Mouse (Mus musculus): ENCODE data around the gene Zswim5. TPM values are rescaled to one million over a fixed set of nuclear protein-coding genes. Genes with fewer than 3 reads are reported as not detected.

The Zswim5 gene
- polyA plus RNA-seq, 1 experiment from 2014 or later = 0.43 TPM

DNA sequence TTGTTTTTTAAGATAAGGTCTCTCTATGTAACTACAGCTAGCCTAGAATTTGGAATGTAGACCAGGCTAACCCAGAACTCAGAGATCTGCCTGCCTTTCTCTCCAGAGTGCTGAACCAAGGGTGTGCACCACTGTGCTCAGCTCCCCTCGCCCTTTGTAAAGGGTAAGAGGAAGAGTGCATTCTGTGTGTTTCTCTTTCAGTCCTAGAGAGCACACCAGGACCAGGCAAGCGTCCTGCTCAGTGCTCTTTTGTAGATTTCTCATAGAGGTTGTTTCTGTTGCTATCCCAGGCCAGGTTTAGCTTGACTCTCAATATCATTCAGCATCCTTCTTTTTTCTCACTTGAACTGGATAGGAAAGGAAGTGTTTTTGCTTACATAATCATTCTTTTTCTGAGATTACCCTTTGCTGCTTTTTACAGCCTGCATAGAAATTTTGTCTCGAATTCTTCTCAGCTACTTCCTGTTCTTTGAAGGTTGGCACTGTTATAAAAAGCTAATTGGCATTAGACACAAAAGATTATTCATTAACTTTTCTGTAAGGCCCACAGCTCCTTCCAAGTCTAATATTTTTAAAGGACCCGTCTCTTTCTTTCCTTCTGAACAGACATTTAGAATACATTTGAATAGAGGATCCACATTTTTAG, 51.0 kb downstream of the Zswim5 start:
- H3K4me1 ChIP-seq = no peaks in the 10 kb centered on the region
- no peaks in the 10 kb centered on the region for H3K27me3 ChIP-seq (replicated peaks)
- ATAC-seq (ENCODE audit: extremely low read depth, insufficient number of reproducible peaks, low FRiP score, low TSS enrichment) = no peak
- no peaks in the 10 kb centered on the region for H3K9me3 ChIP-seq
- H3K4me3 ChIP-seq = no peak overlapping the region
- no peak overlapping the region for H3K27ac ChIP-seq (replicated peaks)
- no peaks in the 10 kb centered on the region for H3K36me3 ChIP-seq
- 55% methylated on average over 4 of the region's 4 CpGs for WGBS
- no peak overlapping the region for H3K4me2 ChIP-seq
- no peak overlapping the region for H3K9ac ChIP-seq

DNA sequence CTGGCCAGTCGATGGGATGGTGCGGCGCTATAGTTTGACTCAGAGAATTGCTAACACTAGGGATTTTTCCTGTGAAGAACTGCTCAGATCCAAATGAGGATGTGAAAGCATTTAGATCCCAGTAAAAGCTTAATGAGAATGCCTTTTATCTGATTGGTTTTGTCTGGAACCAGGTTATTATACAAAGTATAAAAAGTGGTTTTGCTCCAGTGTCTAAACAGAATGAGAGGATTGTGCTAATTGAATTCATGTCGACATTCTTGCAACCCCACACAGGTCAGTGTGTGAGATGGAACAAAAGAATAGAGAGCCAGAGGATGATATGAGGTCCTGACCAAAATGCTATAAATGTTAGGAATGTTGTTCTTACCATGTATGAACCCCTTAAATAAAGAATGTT, 62.4 kb downstream of the Zswim5 start:
- no peaks in the 10 kb centered on the region for H3K27me3 ChIP-seq (replicated peaks)
- H3K9ac ChIP-seq = no peak overlapping the region
- ATAC-seq (ENCODE audit: extremely low read depth, insufficient number of reproducible peaks, low FRiP score, low TSS enrichment) = no peak
- 81% methylated on average over 4 of the region's 4 CpGs for WGBS
- no peaks in the 10 kb centered on the region for H3K4me1 ChIP-seq
- H3K9me3 ChIP-seq = no peaks in the 10 kb centered on the region
- H3K36me3 ChIP-seq = no peaks in the 10 kb centered on the region
- H3K27ac ChIP-seq (replicated peaks) = no peak overlapping the region
- H3K4me3 ChIP-seq = no peak overlapping the region
- no peak overlapping the region for H3K4me2 ChIP-seq

DNA sequence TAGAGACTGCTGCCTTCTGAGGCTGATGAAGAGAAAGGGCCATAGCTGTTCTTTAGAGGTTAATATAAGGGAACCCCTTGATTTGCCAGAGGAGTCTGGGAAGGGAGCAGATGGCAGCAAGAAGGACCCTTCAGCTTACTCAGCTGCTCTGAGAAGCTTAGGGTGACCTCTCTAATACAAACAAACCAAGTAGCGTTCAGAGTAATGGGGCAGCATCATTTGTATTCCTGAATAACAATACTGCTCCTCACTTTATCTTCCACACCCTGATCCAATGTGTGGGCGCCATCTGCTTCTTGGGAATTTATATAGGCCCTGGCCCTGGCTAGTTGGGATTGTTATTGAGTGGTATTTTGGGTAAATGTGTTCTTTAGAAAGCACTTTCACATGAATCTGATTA, 65.5 kb downstream of the Zswim5 start:
- no peaks in the 10 kb centered on the region for H3K9me3 ChIP-seq
- no peak overlapping the region for H3K27ac ChIP-seq (replicated peaks)
- H3K4me3 ChIP-seq = no peak overlapping the region
- WGBS = 55% methylated on average over 2 of the region's 2 CpGs
- H3K4me1 ChIP-seq = no peaks in the 10 kb centered on the region
- H3K36me3 ChIP-seq = no peaks in the 10 kb centered on the region
- H3K9ac ChIP-seq = no peak overlapping the region
- H3K4me2 ChIP-seq = no peak overlapping the region
- H3K27me3 ChIP-seq (replicated peaks) = no peaks in the 10 kb centered on the region
- no peak for ATAC-seq (ENCODE audit: extremely low read depth, insufficient number of reproducible peaks, low FRiP score, low TSS enrichment)

DNA sequence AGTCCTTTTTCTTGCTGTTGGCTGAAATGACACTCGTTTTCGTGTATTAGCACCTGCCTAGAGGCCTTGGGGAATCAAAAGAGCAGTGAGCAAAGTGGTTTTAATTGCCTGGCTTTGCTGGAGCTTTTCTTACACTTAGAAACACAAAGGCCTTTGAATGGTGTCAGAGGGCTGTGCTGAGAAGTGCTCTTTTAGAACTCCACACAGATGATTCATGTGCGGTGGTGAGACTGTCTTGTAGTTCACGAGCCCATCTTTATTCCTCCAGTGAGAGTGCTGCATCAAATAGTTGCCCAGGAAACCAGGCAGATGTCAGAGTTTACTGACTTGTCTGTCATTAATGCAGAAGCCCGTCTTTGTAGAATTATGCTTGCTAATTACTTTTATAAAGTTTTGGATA, 66.9 kb downstream of the Zswim5 start:
- WGBS = 61% methylated on average over 5 of the region's 5 CpGs
- no peaks in the 10 kb centered on the region for H3K9me3 ChIP-seq
- no peak overlapping the region for H3K9ac ChIP-seq
- H3K27me3 ChIP-seq (replicated peaks) = no peaks in the 10 kb centered on the region
- no peak overlapping the region for H3K4me3 ChIP-seq
- H3K4me1 ChIP-seq = no peaks in the 10 kb centered on the region
- ATAC-seq (ENCODE audit: extremely low read depth, insufficient number of reproducible peaks, low FRiP score, low TSS enrichment) = no peak
- no peak overlapping the region for H3K4me2 ChIP-seq
- H3K27ac ChIP-seq (replicated peaks) = no peak overlapping the region
- H3K36me3 ChIP-seq = no peaks in the 10 kb centered on the region

DNA sequence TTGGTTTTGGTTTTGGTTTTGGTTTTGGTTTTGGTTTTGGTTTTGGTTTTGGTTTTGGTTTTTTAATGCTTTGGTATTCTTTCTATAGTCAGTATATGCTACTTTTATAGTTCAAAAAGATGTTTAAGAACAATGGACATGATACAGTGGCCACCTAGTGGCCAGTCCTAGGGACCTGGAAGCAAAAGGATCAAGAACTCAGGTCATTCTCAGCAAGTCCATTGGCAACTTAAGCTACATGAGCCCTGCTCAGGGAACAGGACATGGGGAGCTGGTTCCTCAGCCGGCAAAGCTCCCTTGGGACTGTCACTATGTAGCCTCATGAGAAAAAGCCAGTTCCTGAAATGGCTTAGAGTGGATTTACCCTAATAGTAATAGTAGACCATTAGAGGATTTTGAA, 74.5 kb downstream of the Zswim5 start:
- no peaks in the 10 kb centered on the region for H3K36me3 ChIP-seq
- no peak overlapping the region for H3K4me3 ChIP-seq
- no peaks in the 10 kb centered on the region for H3K4me1 ChIP-seq
- H3K9me3 ChIP-seq = no peaks in the 10 kb centered on the region
- H3K4me2 ChIP-seq = no peak overlapping the region
- ATAC-seq (ENCODE audit: extremely low read depth, insufficient number of reproducible peaks, low FRiP score, low TSS enrichment) = no peak
- 19% methylated on average over 1 of the region's 1 CpGs for WGBS
- no peak overlapping the region for H3K9ac ChIP-seq
- H3K27me3 ChIP-seq (replicated peaks) = no peaks in the 10 kb centered on the region
- no peak overlapping the region for H3K27ac ChIP-seq (replicated peaks)

DNA sequence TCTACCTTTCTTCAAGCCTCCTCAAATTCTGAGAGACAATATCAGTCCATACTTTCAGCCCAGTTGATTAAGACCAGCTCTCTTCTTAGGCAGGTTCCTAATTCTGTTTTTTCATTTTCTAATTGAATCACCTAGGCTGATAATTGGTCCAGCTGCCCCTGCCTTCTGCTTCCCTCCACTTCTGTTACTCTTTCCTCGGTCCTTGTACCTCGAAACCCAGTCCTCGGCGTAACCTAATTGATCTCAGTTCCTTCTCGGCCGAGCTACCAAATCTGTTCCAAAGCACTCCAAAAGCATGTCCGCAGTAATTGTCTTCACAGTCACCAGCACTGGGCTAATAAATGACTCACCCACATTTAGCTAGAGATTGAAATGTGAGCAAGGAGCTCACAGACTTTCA, 77.8 kb downstream of the Zswim5 start:
- no peak overlapping the region for H3K4me3 ChIP-seq
- WGBS = 80% methylated on average over 7 of the region's 7 CpGs
- H3K4me2 ChIP-seq = no peak overlapping the region
- no peaks in the 10 kb centered on the region for H3K9me3 ChIP-seq
- no peak overlapping the region for H3K27ac ChIP-seq (replicated peaks)
- no peak overlapping the region for H3K9ac ChIP-seq
- H3K27me3 ChIP-seq (replicated peaks) = no peaks in the 10 kb centered on the region
- no peaks in the 10 kb centered on the region for H3K4me1 ChIP-seq
- no peak for ATAC-seq (ENCODE audit: extremely low read depth, insufficient number of reproducible peaks, low FRiP score, low TSS enrichment)
- no peaks in the 10 kb centered on the region for H3K36me3 ChIP-seq

DNA sequence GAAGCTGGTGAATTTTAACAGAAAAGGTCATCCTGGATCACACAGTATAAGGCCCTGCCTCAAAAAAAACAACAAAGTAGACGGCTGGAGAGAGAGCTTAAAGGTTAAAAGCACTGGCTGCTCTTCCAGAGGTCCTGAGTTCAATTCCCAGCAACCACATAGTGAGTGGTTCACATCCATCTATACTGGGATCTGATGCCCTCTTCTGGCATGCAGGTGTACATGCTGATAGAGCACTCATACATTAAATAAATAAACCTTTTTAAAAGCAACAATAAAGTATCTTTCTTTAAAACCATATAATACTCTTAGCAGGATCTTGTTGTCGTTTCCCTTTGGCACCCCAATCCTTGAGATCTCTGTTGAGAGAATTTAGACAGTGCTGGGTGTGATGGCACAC, 99.3 kb downstream of the Zswim5 start:
- H3K4me2 ChIP-seq = no peak overlapping the region
- no peak overlapping the region for H3K9ac ChIP-seq
- ATAC-seq (ENCODE audit: extremely low read depth, insufficient number of reproducible peaks, low FRiP score, low TSS enrichment) = no peak
- H3K36me3 ChIP-seq = no peaks in the 10 kb centered on the region
- H3K27ac ChIP-seq (replicated peaks) = no peak overlapping the region
- no peak overlapping the region for H3K4me3 ChIP-seq
- no peaks in the 10 kb centered on the region for H3K4me1 ChIP-seq
- no peaks in the 10 kb centered on the region for H3K9me3 ChIP-seq
- H3K27me3 ChIP-seq (replicated peaks) = no peaks in the 10 kb centered on the region
- 59% methylated on average over 2 of the region's 2 CpGs for WGBS

DNA sequence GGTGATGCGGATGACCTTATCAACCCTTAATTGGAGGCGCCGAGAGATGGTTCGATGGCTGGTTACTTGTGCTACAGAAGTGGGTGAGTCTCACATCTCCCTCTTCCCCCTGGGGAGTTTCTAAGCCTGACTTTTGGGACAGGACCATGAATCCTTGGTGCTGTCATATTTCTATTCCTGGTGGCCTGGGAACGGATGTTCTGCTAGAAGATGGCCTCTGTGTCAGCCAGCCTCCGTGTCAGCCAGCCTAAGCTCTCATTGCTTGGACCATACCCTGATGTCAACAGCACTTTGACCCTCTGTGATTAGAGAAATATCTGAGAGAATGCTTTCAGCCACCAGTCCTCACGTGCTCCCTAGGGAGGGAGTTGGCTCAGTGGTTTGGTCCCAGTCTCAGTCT, 108.5 kb downstream of the Zswim5 start:
- Histone ChIP-seq H3K27me3 (replicated peaks) (no peaks in the 10 kb centered on the region), H3K36me3 (peaks cover 15% of the 10 kb centered on the region), H3K4me1 (peaks cover 11% of the 10 kb centered on the region), H3K9me3 (no peaks in the 10 kb centered on the region), H3K4me3 (no peak overlapping the region), H3K27ac (replicated peaks) (no peak overlapping the region), H3K4me2 (no peak overlapping the region), H3K9ac (no peak overlapping the region)
- WGBS = 78% methylated on average over 7 of the region's 7 CpGs
- ATAC-seq (ENCODE audit: extremely low read depth, insufficient number of reproducible peaks, low FRiP score, low TSS enrichment) = no peak

DNA sequence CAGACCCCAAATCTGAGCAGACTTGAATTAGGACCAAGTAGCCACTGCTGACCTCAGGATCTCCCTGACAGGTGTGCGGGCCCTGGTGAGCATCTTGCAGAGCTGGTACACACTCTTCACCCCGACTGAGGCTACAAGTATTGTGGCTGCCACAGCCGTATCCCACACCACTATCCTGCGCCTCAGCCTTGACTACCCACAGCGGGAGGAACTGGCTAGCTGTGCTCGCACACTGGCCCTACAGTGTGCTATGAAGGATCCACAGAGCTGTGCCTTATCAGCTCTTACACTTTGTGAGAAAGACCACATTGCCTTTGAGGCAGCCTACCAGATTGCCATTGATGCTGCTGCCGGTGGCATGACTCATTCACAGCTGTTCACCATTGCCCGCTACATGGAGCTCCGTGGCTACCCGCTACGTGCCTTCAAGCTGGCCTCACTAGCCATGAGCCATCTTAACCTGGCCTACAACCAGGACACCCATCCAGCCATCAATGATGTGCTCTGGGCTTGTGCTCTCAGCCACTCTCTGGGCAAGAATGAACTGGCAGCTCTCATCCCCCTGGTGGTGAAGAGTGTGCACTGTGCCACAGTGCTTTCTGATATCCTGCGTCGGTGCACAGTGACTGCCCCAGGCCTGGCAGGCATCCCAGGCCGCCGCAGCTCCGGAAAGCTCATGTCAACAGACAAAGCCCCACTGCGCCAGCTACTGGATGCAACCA, 109.4 kb downstream of the Zswim5 start:
- peaks cover 19% of the 10 kb centered on the region for H3K36me3 ChIP-seq
- no peak overlapping the region for H3K27ac ChIP-seq (replicated peaks)
- H3K4me2 ChIP-seq = no peak overlapping the region
- no peak overlapping the region for H3K9ac ChIP-seq
- H3K9me3 ChIP-seq = no peaks in the 10 kb centered on the region
- no peak overlapping the region for H3K4me3 ChIP-seq
- ATAC-seq (ENCODE audit: extremely low read depth, insufficient number of reproducible peaks, low FRiP score, low TSS enrichment) = no peak; the same call in 1 of the 2 replicates
- WGBS = 45% methylated on average over 17 of the region's 17 CpGs
- no peaks in the 10 kb centered on the region for H3K27me3 ChIP-seq (replicated peaks)
- H3K4me1 ChIP-seq = peaks cover 11% of the 10 kb centered on the region

DNA sequence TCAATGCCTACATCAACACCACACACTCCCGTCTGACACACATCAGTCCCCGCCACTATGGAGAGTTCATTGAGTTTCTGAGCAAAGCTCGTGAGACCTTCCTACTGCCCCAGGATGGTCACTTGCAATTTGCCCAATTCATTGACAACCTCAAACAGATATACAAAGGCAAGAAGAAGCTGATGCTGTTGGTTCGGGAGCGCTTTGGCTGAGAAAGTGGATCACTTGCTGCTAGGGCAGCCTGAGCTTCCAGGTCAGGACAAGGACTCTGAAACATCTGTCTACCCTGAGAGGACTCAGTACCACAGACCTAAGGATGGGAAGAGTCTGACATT, 109.9 kb downstream of the Zswim5 start:
- Histone ChIP-seq H3K4me3 (no peak overlapping the region), H3K9me3 (no peaks in the 10 kb centered on the region), H3K4me1 (peaks cover 11% of the 10 kb centered on the region), H3K27me3 (replicated peaks) (no peaks in the 10 kb centered on the region), H3K27ac (replicated peaks) (no peak overlapping the region), H3K36me3 (peaks cover 20% of the 10 kb centered on the region), H3K4me2 (no peak overlapping the region), H3K9ac (no peak overlapping the region)
- ATAC-seq (ENCODE audit: extremely low read depth, insufficient number of reproducible peaks, low FRiP score, low TSS enrichment) = no peak
- WGBS = 68% methylated on average over 5 of the region's 5 CpGs

DNA sequence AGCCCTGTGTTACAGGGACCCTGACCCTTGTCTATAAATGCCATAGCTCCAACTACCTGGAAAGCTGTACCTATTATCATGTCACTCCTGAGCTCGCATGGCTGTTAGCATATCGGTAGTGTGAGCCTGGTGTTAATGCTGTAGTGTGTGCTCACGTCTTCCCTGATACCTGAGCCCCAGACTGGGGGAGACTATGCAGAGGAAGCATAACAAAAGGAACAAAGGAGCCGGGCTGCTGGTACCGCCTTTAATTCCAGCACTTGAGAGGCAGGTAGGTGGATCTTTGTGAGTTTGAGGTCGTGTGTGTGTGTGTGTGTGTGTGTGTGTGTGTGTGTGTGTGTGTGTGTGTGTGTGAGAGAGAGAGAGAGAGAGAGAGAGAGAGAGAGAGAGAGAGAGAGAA, 112.6 kb downstream of the Zswim5 start:
- H3K36me3 ChIP-seq = peaks cover 27% of the 10 kb centered on the region
- H3K9ac ChIP-seq = no peak overlapping the region
- no peak overlapping the region for H3K4me3 ChIP-seq
- H3K27me3 ChIP-seq (replicated peaks) = no peaks in the 10 kb centered on the region
- WGBS = 73% methylated on average over 6 of the region's 6 CpGs
- peaks cover 28% of the 10 kb centered on the region for H3K4me1 ChIP-seq
- H3K4me2 ChIP-seq = no peak overlapping the region
- no peak overlapping the region for H3K27ac ChIP-seq (replicated peaks)
- H3K9me3 ChIP-seq = no peaks in the 10 kb centered on the region
- ATAC-seq (ENCODE audit: extremely low read depth, insufficient number of reproducible peaks, low FRiP score, low TSS enrichment) = no peak

DNA sequence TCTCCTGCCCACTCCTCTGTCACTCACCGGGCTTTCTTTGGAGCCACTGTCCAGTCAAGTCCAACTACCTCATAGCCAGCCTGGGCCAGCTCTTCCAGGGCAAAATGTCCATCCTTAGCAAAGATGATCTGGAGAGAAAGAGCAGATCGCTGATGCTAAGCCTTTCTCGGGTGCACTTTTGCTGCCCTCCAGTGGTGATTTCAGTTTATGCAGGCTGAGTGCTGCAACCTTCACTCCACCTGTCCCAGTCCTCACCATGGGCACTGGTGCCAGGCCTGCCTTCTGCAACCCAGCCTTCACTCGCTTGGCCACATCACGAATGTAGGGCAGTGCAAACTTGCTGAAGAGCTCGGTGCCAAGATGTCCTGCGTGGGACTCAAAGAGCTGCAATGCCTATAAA, 114.2 kb downstream of the Zswim5 start:
- peak overlapping the region; percentile 94; the same call in 1 of the 2 replicates for H3K4me2 ChIP-seq
- ATAC-seq (ENCODE audit: extremely low read depth, insufficient number of reproducible peaks, low FRiP score, low TSS enrichment) = no peak
- H3K27ac ChIP-seq (replicated peaks) = no peak overlapping the region
- H3K9me3 ChIP-seq = no peaks in the 10 kb centered on the region
- 12% methylated on average over 7 of the region's 7 CpGs for WGBS
- H3K27me3 ChIP-seq (replicated peaks) = peaks cover 3% of the 10 kb centered on the region; the same call in 1 of the 2 replicates
- H3K4me1 ChIP-seq = peaks cover 36% of the 10 kb centered on the region
- H3K9ac ChIP-seq = no peak overlapping the region
- peak overlapping the region; percentile 3; the same call in 1 of the 2 replicates for H3K4me3 ChIP-seq
- peaks cover 27% of the 10 kb centered on the region for H3K36me3 ChIP-seq

Data from heart, embryonic 13.5 days (tissue).